8 mouse cellular contexts compared by ENCODE assay signal in genomic region chr11:62914532-62914931, GRCm38 (mm10). TPM values are rescaled to one million over a fixed set of nuclear protein-coding genes. Genes with fewer than 3 reads are reported as not detected.
A peak's percentile ranks its signal among the peaks of the same experiment; 100 is the strongest.
DNase-seq lines count a peak whose midpoint lies in the region; ATAC-seq and TF ChIP-seq lines count a peak whose summit lies in the region.
"Had no signal": no experiment of that assay in that cellular context is flagged by ENCODE, and none has a peak within 500 bp of the region (broad histone marks: within the 10 kb centered on the region; RNA-seq: fewer than 3 reads in every experiment).

No protein-coding gene starts in this region.

- no peak for ATAC-seq in hindbrain, embryonic 11.5 days (ENCODE audit: low FRiP score)
- ATAC-seq in lung, embryonic 14.5 days (ENCODE audit: insufficient read depth) = no peak

- H3K4me2 ChIP-seq in hindbrain, embryonic 11.5 days (replicated peaks; ENCODE audit: low read depth, low read length) = no peak overlapping the region
- no peak overlapping the region for H3K4me2 ChIP-seq in lung, embryonic 14.5 days
- H3K4me2 ChIP-seq: liver, embryonic 15.5 days had no signal

- H3K27ac ChIP-seq in hindbrain, embryonic 11.5 days (ENCODE audit: low read depth, low read length) = no peak overlapping the region
- H3K27ac ChIP-seq in hindbrain, embryonic 10.5 days = no peak overlapping the region
- H3K27ac ChIP-seq in ES-Bruce4 (ENCODE audit: insufficient read depth, low read length) = no peak overlapping the region
- no peak overlapping the region for H3K27ac ChIP-seq in lung, embryonic 14.5 days (ENCODE audit: low read depth)
- H3K27ac ChIP-seq: liver, embryonic 15.5 days had no signal

- H3K9ac ChIP-seq in hindbrain, embryonic 11.5 days (ENCODE audit: low read depth, low read length) = no peak overlapping the region
- no peak overlapping the region for H3K9ac ChIP-seq in ES-Bruce4 (ENCODE audit: low read depth, poor library complexity, severe bottlenecking)
- no peak overlapping the region for H3K9ac ChIP-seq in lung, embryonic 14.5 days
- H3K9ac ChIP-seq: liver, embryonic 15.5 days had no signal

- TF ChIP-seq POLR2A in ES-Bruce4 (IDR thresholded peaks at IDR 0.05; ENCODE audit: insufficient read depth, low read length) = no peak

- no peaks in the 10 kb centered on the region for H3K27me3 ChIP-seq in hindbrain, embryonic 11.5 days (ENCODE audit: control insufficient read depth, insufficient read depth, low read length)
- H3K27me3 ChIP-seq in hindbrain, embryonic 10.5 days (ENCODE audit: insufficient read depth, poor library complexity, severe bottlenecking) = 0 out of 2 replicates have a peak, but pooled peaks cover 3% of the 10 kb centered on the region
- no peaks in the 10 kb centered on the region for H3K27me3 ChIP-seq in ES-Bruce4 (ENCODE audit: control insufficient read depth, insufficient read depth, low read length, poor library complexity, severe bottlenecking)
- H3K27me3 ChIP-seq in lung, embryonic 14.5 days (ENCODE audit: insufficient read depth, low read length) = no peaks in the 10 kb centered on the region

- TF ChIP-seq CTCF in ES-Bruce4 (IDR thresholded peaks at IDR 0.05; ENCODE audit: low read depth, low read length) = peak; percentile 33
- peak; percentile 57 for TF ChIP-seq CTCF in lung, embryonic 14.5 days (IDR thresholded peaks at IDR 0.05; ENCODE audit: low read depth)

- WGBS in hindbrain, embryonic 11.5 days = 63% methylated on average over 6 of the region's 6 CpGs
- 62% methylated on average over 6 of the region's 6 CpGs for WGBS in hindbrain, embryonic 10.5 days
- WGBS in lung, embryonic 14.5 days = 53% methylated on average over 6 of the region's 6 CpGs

- no peaks in the 10 kb centered on the region for H3K36me3 ChIP-seq in hindbrain, embryonic 11.5 days (ENCODE audit: control insufficient read depth, insufficient read depth, low read length)
- H3K36me3 ChIP-seq in hindbrain, embryonic 10.5 days = no peaks in the 10 kb centered on the region
- no peaks in the 10 kb centered on the region for H3K36me3 ChIP-seq in ES-Bruce4 (ENCODE audit: control insufficient read depth, insufficient read depth, low read length, poor library complexity, severe bottlenecking)
- H3K36me3 ChIP-seq in lung, embryonic 14.5 days (ENCODE audit: insufficient read depth) = no peaks in the 10 kb centered on the region
- H3K36me3 ChIP-seq: liver, embryonic 15.5 days had no signal

- no peaks in the 10 kb centered on the region; the same call in 1 of the 2 replicates for H3K4me1 ChIP-seq in hindbrain, embryonic 11.5 days (replicated peaks; ENCODE audit: control insufficient read depth, insufficient read depth, low read length)
- H3K4me1 ChIP-seq in hindbrain, embryonic 10.5 days (replicated peaks) = peaks cover 21% of the 10 kb centered on the region
- no peaks in the 10 kb centered on the region for H3K4me1 ChIP-seq in ES-Bruce4 (ENCODE audit: control insufficient read depth, insufficient read depth, low read length)
- H3K4me1 ChIP-seq in lung, embryonic 14.5 days (ENCODE audit: insufficient read depth) = peaks cover 4% of the 10 kb centered on the region; the same call in 1 of the 2 replicates

- no peaks in the 10 kb centered on the region for H3K9me3 ChIP-seq in hindbrain, embryonic 11.5 days (ENCODE audit: control insufficient read depth, low read length)
- H3K9me3 ChIP-seq in hindbrain, embryonic 10.5 days = peaks cover 4% of the 10 kb centered on the region; the same call in 1 of the 2 replicates
- no peaks in the 10 kb centered on the region for H3K9me3 ChIP-seq in ES-Bruce4 (replicated peaks; ENCODE audit: control insufficient read depth, insufficient read depth, low read length, poor library complexity, severe bottlenecking)
- H3K9me3 ChIP-seq in lung, embryonic 14.5 days (ENCODE audit: low read depth, low read length) = no peaks in the 10 kb centered on the region
- H3K9me3 ChIP-seq: liver, embryonic 15.5 days had no signal

- no peak for TF ChIP-seq EP300 in ES-Bruce4 (IDR thresholded peaks at IDR 0.05; ENCODE audit: insufficient read depth, low read depth, low read length)

- DNase-seq in hindbrain, embryonic 11.5 days (ENCODE audit: low spot score) = peak; percentile 15
- DNase-seq in hindbrain, embryonic 10.5 days (ENCODE audit: low spot score) = no peak
- DNase-seq in A20 (ENCODE audit: low read depth, low spot score) (peak; percentile 32), MN1 (ENCODE audit: low spot score) (no peak), adipocyte (ENCODE audit: low spot score) (no peak)
- peak; percentile 63 for DNase-seq in lung, embryonic 14.5 days

- H3K4me3 ChIP-seq in hindbrain, embryonic 11.5 days (ENCODE audit: low read depth, low read length) = no peak overlapping the region
- H3K4me3 ChIP-seq in hindbrain, embryonic 10.5 days = no peak overlapping the region
- no peak overlapping the region for H3K4me3 ChIP-seq in ES-Bruce4 (ENCODE audit: low read depth, low read length)
- no peak overlapping the region for H3K4me3 ChIP-seq in lung, embryonic 14.5 days (ENCODE audit: low read depth, low read length)
- H3K4me3 ChIP-seq: liver, embryonic 15.5 days had no signal

RNA-seq across cellular contexts. Expression of gene Tvp23b, which starts 35.3 kb away (rescaled TPM):
- 41.7 and 53.0 TPM in 2 replicates for polyA plus RNA-seq in hindbrain, embryonic 11.5 days (2014; fragmentation: Nextera tagmentation; extraction: Ambion mirVana)
- polyA plus RNA-seq in hindbrain, embryonic 10.5 days (2016; fragmentation: Nextera tagmentation; extraction: Ambion mirVana) = 44.0 and 44.4 TPM in 2 replicates
- 38.8 and 42.3 TPM in 2 replicates for polyA plus RNA-seq in ES-Bruce4 (2011; ENCODE audit: insufficient read depth, insufficient read length, low read depth, missing spikeins)
- polyA plus RNA-seq in lung, embryonic 14.5 days (2014; fragmentation: Nextera tagmentation; extraction: Ambion mirVana) = 55.3 and 57.7 TPM in 2 replicates

RNA-seq across cellular contexts. Expression of gene Cdrt4, which starts 36.5 kb away (rescaled TPM):
- 0.22 TPM in 1 of 2 replicates, not detected in the other for polyA plus RNA-seq in hindbrain, embryonic 11.5 days (2014; fragmentation: Nextera tagmentation; extraction: Ambion mirVana)
- 0.30 TPM in 1 of 2 replicates, not detected in the other for polyA plus RNA-seq in hindbrain, embryonic 10.5 days (2016; fragmentation: Nextera tagmentation; extraction: Ambion mirVana)
- polyA plus RNA-seq in ES-Bruce4 (2011; ENCODE audit: insufficient read depth, insufficient read length, low read depth, missing spikeins) = 1.9 TPM in 1 of 2 replicates, not detected in the other
- polyA plus RNA-seq in lung, embryonic 14.5 days (2014; fragmentation: Nextera tagmentation; extraction: Ambion mirVana) = 0.83 TPM in 1 of 2 replicates, not detected in the other
- polyA plus RNA-seq: liver, embryonic 15.5 days had no signal

Comparison
In these comparisons a context has a peak if more than half of its experiments do, and no peak if none do; other contexts are left out.
1. DNase-seq: peak in hindbrain, embryonic 11.5 days (single experiment), A20 (single experiment) and lung, embryonic 14.5 days (single experiment); none in hindbrain, embryonic 10.5 days (single experiment), MN1 (single experiment) and adipocyte (single experiment).